Mouse (Mus musculus) forebrain, embryonic 14.5 days (tissue): ENCODE measurements around the gene Gm21312. TPM values are rescaled to one million over a fixed set of nuclear protein-coding genes. Genes with fewer than 3 reads are reported as not detected.
"Not testable (repeated sequence)": the region's sequence is repeated elsewhere in the genome, so short reads cannot be mapped to it uniquely, and the experiment has no call there.

Experiments
- ATAC-seq: fragments of 200-750 bp; cut with Nextera tagmentation; 2 replicates; pipeline ENCODE4 v1.8.0; 2017; ENCODE audit warnings: mild to moderate bottlenecking, moderate library complexity
- DNase-seq: peaks from one replicate; pipeline ENCODE4 v3.0.0-alpha.2; 2015; ENCODE audit warnings: low spot score
- H3K27ac ChIP-seq: fragments of 300-500 bp; sonication (generic); 2 replicates; pipeline ENCODE4 v1.5.1; 2014; ENCODE audit warnings: low read depth, mild to moderate bottlenecking, control low read depth, low read length, moderate library complexity
- H3K27me3 ChIP-seq: fragments of 300-500 bp; sonication (generic); replicated peaks from 2 replicates; pipeline ENCODE4 v1.6.1; 2014; ENCODE audit warnings: low read length, control low read depth, mixed read lengths; ENCODE audit not compliant: control insufficient read depth, insufficient read depth
- H3K36me3 ChIP-seq: fragments of 300-500 bp; sonication (generic); 2 replicates; pipeline ENCODE4 v1.6.1; 2014; ENCODE audit warnings: low read length, control low read depth; ENCODE audit not compliant: control insufficient read depth, insufficient read depth
- H3K4me1 ChIP-seq: fragments of 300-500 bp; sonication (generic); 2 replicates; pipeline ENCODE4 v1.6.1; 2014; ENCODE audit warnings: antibody characterized with exemption, low read length, control low read depth; ENCODE audit not compliant: control insufficient read depth, insufficient read depth
- H3K4me2 ChIP-seq: fragments of 300-500 bp; sonication (generic); 2 replicates; pipeline ENCODE4 v1.6.1; 2014; ENCODE audit warnings: mild to moderate bottlenecking, control low read depth, low read length
- H3K4me3 ChIP-seq: fragments of 300-500 bp; sonication (generic); 2 replicates; pipeline ENCODE4 v1.5.1; 2014; ENCODE audit warnings: low read depth, low read length, control low read depth
- H3K9ac ChIP-seq: fragments of 300-500 bp; sonication (generic); 2 replicates; pipeline ENCODE4 v1.6.1; 2014; ENCODE audit warnings: mild to moderate bottlenecking, low read length, control low read depth, moderate library complexity
- H3K9me3 ChIP-seq: fragments of 300-500 bp; sonication (generic); replicated peaks from 2 replicates; pipeline ENCODE4 v1.6.1; 2016; ENCODE audit warnings: low read length, control low read depth, mixed read lengths; ENCODE audit not compliant: control insufficient read depth
- WGBS: fragments of 180-500 bp; shearing (Covaris S2); extraction: QIAGEN DNeasy Blood & Tissue Kit; methylation state at CpG from one replicate; pipeline ENCODE4 v1.1.7; 2014; 5-methylcytosine and 5-hydroxymethylcytosine counted together
- polyA plus RNA-seq: library from polyadenylated mRNA; unstranded; fragments of >200 nt; fragmentation: Nextera tagmentation; extraction: Ambion mirVana; gene quantifications from 2 replicates; pipeline ENCODE4 v1.2.1, GENCODE M21; 2014

Gene Gm21312
- polyA plus RNA-seq, result not detected in 2 replicates

DNA sequence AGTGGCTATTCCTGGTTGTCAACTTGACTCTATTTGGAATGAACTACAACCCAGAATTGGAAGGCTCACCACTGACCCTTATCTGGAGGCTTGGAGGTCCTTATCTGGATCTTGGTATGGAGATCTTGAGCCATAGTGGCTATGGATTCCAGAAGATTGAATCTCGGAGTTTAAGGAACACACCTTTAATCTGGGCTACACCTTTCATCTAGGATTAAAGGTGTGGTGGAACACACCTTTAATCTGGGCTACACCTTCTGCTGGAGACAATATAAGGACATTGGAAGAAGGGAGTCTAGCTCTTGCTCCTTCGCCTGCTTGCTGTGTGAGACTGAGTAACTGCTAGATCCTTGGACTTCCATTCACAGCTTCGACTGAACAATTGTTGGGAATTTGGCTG lies at the start of gene Gm21312:
Gene Gm21312, plus strand, starts transcription at position 301 of the 400 bp plus-strand sequence.
- H3K9me3 ChIP-seq, H3K4me1 ChIP-seq, H3K4me2 ChIP-seq, H3K9ac ChIP-seq, DNase-seq, ATAC-seq, H3K36me3 ChIP-seq, H3K4me3 ChIP-seq, H3K27me3 ChIP-seq, H3K27ac ChIP-seq: not testable (repeated sequence)
- WGBS, result no CpG with 5 or more reads among the region's 3 CpGs

DNA sequence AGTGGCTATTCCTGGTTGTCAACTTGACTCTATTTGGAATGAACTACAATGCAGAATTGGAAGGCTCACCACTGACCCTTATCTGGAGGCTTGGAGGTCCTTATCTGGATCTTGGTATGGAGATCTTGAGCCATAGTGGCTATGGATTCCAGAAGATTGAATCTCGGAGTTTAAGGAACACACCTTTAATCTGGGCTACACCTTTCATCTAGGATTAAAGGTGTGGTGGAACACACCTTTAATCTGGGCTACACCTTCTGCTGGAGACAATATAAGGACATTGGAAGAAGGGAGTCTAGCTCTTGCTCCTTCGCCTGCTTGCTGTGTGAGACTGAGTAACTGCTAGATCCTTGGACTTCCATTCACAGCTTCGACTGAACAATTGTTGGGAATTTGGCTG lies 34.1 kb upstream of the Gm21312 start, which contains the start of gene Gm21293:
Gene Gm21293, plus strand, starts transcription at position 301 of the 400 bp plus-strand sequence.
- not testable (repeated sequence) for H3K36me3 ChIP-seq, DNase-seq, H3K4me1 ChIP-seq, H3K4me3 ChIP-seq, ATAC-seq, H3K9ac ChIP-seq, H3K27me3 ChIP-seq, H3K27ac ChIP-seq, H3K4me2 ChIP-seq, H3K9me3 ChIP-seq
- WGBS, result no CpG with 5 or more reads among the region's 3 CpGs

- H3K9me3 ChIP-seq, H3K9ac ChIP-seq, H3K36me3 ChIP-seq, DNase-seq, H3K4me3 ChIP-seq, H3K27ac ChIP-seq, H3K27me3 ChIP-seq, H3K4me2 ChIP-seq, ATAC-seq, H3K4me1 ChIP-seq: not testable (repeated sequence)
- no CpG with 5 or more reads among the region's 3 CpGs for WGBS
Measured at GRCm38 (mm10) chr10:104151197-104151596, 25.6 kb upstream of the Gm21312 start, which contains the start of gene Gm6763. TSS of gene Gm6763 (plus strand) at chr10:104151497.

GRCm38 (mm10) chr10:104159706-104160105 lies 17.1 kb upstream of the Gm21312 start, which contains the start of gene Gm8764:
TSS of gene Gm8764 (plus strand) at chr10:104160006.
- not testable (repeated sequence) for H3K9ac ChIP-seq, H3K36me3 ChIP-seq, DNase-seq, H3K4me1 ChIP-seq, H3K27me3 ChIP-seq, H3K4me3 ChIP-seq, ATAC-seq, H3K27ac ChIP-seq, H3K9me3 ChIP-seq, H3K4me2 ChIP-seq
- WGBS, result no CpG with 5 or more reads among the region's 3 CpGs

DNA sequence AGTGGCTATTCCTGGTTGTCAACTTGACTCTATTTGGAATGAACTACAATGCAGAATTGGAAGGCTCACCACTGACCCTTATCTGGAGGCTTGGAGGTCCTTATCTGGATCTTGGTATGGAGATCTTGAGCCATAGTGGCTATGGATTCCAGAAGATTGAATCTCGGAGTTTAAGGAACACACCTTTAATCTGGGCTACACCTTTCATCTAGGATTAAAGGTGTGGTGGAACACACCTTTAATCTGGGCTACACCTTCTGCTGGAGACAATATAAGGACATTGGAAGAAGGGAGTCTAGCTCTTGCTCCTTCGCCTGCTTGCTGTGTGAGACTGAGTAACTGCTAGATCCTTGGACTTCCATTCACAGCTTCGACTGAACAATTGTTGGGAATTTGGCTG lies 8.6 kb upstream of the Gm21312 start, which contains the start of gene Gm21304:
Gene Gm21304, plus strand, starts transcription at position 301 of the 400 bp plus-strand sequence.
- not testable (repeated sequence) for H3K27ac ChIP-seq, H3K4me3 ChIP-seq, H3K4me1 ChIP-seq, DNase-seq, H3K9ac ChIP-seq, H3K36me3 ChIP-seq, H3K27me3 ChIP-seq, H3K9me3 ChIP-seq, ATAC-seq, H3K4me2 ChIP-seq
- WGBS, result no CpG with 5 or more reads among the region's 3 CpGs

DNA sequence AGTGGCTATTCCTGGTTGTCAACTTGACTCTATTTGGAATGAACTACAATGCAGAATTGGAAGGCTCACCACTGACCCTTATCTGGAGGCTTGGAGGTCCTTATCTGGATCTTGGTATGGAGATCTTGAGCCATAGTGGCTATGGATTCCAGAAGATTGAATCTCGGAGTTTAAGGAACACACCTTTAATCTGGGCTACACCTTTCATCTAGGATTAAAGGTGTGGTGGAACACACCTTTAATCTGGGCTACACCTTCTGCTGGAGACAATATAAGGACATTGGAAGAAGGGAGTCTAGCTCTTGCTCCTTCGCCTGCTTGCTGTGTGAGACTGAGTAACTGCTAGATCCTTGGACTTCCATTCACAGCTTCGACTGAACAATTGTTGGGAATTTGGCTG lies 8.4 kb downstream of the Gm21312 start, which contains the start of gene Gm20765:
Gene Gm20765, plus strand, starts transcription at position 301 of the 400 bp plus-strand sequence.
- not testable (repeated sequence) for H3K27ac ChIP-seq, H3K9me3 ChIP-seq, H3K4me2 ChIP-seq, DNase-seq, ATAC-seq, H3K36me3 ChIP-seq, H3K27me3 ChIP-seq, H3K4me1 ChIP-seq, H3K9ac ChIP-seq, H3K4me3 ChIP-seq
- no CpG with 5 or more reads among the region's 3 CpGs for WGBS

- not testable (repeated sequence) for H3K27me3 ChIP-seq, H3K4me1 ChIP-seq, H3K36me3 ChIP-seq, H3K9me3 ChIP-seq, H3K9ac ChIP-seq, ATAC-seq, DNase-seq, H3K27ac ChIP-seq, H3K4me2 ChIP-seq, H3K4me3 ChIP-seq
- no CpG with 5 or more reads among the region's 3 CpGs for WGBS
Measured at GRCm38 (mm10) chr10:104193742-104194141, 16.9 kb downstream of the Gm21312 start, which contains the start of gene Gm4340. TSS of gene Gm4340 (plus strand) at chr10:104194042.

GRCm38 (mm10) chr10:104209655-104210054 lies 32.8 kb downstream of the Gm21312 start:
- Histone ChIP-seq H3K4me2 (no peak overlapping the region), H3K36me3 (no peaks in the 10 kb centered on the region), H3K27me3 (no peaks in the 10 kb centered on the region), H3K9me3 (no peaks in the 10 kb centered on the region), H3K4me3 (no peak overlapping the region), H3K4me1 (no peaks in the 10 kb centered on the region), H3K27ac (no peak overlapping the region), H3K9ac (no peak overlapping the region)
- ATAC-seq, result no peak; the same call in 1 of the 2 replicates
- DNase-seq, result peak; percentile 42
- 76% methylated on average over 1 of the region's 1 CpGs for WGBS

- Histone ChIP-seq H3K9ac (no peak overlapping the region), H3K27ac (no peak overlapping the region), H3K36me3 (no peaks in the 10 kb centered on the region), H3K4me2 (no peak overlapping the region), H3K27me3 (no peaks in the 10 kb centered on the region), H3K9me3 (no peaks in the 10 kb centered on the region), H3K4me3 (no peak overlapping the region), H3K4me1 (no peaks in the 10 kb centered on the region)
- ATAC-seq (no peak), DNase-seq (peak; percentile 28)
- 67% methylated on average over 3 of the region's 3 CpGs for WGBS
Measured at GRCm38 (mm10) chr10:104210268-104210990, 33.6 kb downstream of the Gm21312 start.
